12 mouse cellular contexts compared by ENCODE assay signal in genomic region chr9:52959668-52960067, GRCm38 (mm10).
DNase-seq lines count a peak whose midpoint lies in the region; ATAC-seq and TF ChIP-seq lines count a peak whose summit lies in the region.
"Had no signal": no experiment of that assay in that cellular context is flagged by ENCODE, and none has a peak within 500 bp of the region (broad histone marks: within the 10 kb centered on the region; RNA-seq: fewer than 3 reads in every experiment).

No protein-coding gene starts in this region.

- DNase-seq in forebrain, postnatal 0 days, result peak; percentile 38
- peak; percentile 25 to 30 for DNase-seq in layer of hippocampus, adult 2 months (ENCODE audit: low spot score in 2 of 2)
- DNase-seq in layer of hippocampus, postnatal 25 days (ENCODE audit: extremely low spot score in 1 of 2, low spot score in 1 of 2), result no peak
- DNase-seq in layer of hippocampus, adult 8-10 months (ENCODE audit: low spot score in 2 of 2), result peak; percentile 19 to 37
- peak; percentile 10 for DNase-seq in right cerebral cortex, postnatal 14 days
- DNase-seq: gastrocnemius, postnatal 25 days; kidney, adult 2 months; thymus, postnatal 14 days had no signal

- no peaks in the 10 kb centered on the region for H3K9me3 ChIP-seq in forebrain, postnatal 0 days (ENCODE audit: low read length)
- H3K9me3 ChIP-seq in forebrain, embryonic 12.5 days, result no peaks in the 10 kb centered on the region
- H3K9me3 ChIP-seq: limb, embryonic 10.5 days had no signal

- peak; percentile 14; the same call in 1 of the 2 replicates for ATAC-seq in forebrain, postnatal 0 days
- ATAC-seq in forebrain, embryonic 12.5 days (ENCODE audit: low FRiP score), result no peak
- no peak for ATAC-seq in erythroblast, adult 5-6 weeks (replicated peaks; ENCODE audit: low FRiP score, poor library complexity, severe bottlenecking)
- ATAC-seq in megakaryocyte-erythroid progenitor cell, adult 5-6 weeks (replicated peaks; ENCODE audit: low FRiP score, low TSS enrichment, poor library complexity, severe bottlenecking), result no peak

- H3K9ac ChIP-seq in forebrain, postnatal 0 days, result no peak overlapping the region
- H3K9ac ChIP-seq in forebrain, embryonic 12.5 days, result no peak overlapping the region

- H3K4me1 ChIP-seq in forebrain, postnatal 0 days (ENCODE audit: insufficient read depth), result no peaks in the 10 kb centered on the region
- H3K4me1 ChIP-seq in forebrain, embryonic 12.5 days, result no peaks in the 10 kb centered on the region
- H3K4me1 ChIP-seq: limb, embryonic 10.5 days had no signal

- no peaks in the 10 kb centered on the region for H3K27me3 ChIP-seq in forebrain, postnatal 0 days (ENCODE audit: insufficient read depth, low read length)
- H3K27me3 ChIP-seq in forebrain, embryonic 12.5 days, result no peaks in the 10 kb centered on the region

- no peak overlapping the region for H3K4me3 ChIP-seq in forebrain, postnatal 0 days (ENCODE audit: low read depth, low read length)
- H3K4me3 ChIP-seq in forebrain, embryonic 12.5 days (replicated peaks), result no peak overlapping the region
- no peak overlapping the region for H3K4me3 ChIP-seq in layer of hippocampus, adult 2 months
- H3K4me3 ChIP-seq: limb, embryonic 10.5 days had no signal

- no peaks in the 10 kb centered on the region for H3K36me3 ChIP-seq in forebrain, postnatal 0 days (ENCODE audit: insufficient read depth)
- no peaks in the 10 kb centered on the region for H3K36me3 ChIP-seq in forebrain, embryonic 12.5 days (replicated peaks)
- H3K36me3 ChIP-seq: limb, embryonic 10.5 days had no signal

- 48% methylated on average over 6 of the region's 6 CpGs for WGBS in forebrain, postnatal 0 days
- WGBS in forebrain, embryonic 12.5 days, result 89% methylated on average over 6 of the region's 6 CpGs

- no peak overlapping the region for H3K27ac ChIP-seq in forebrain, postnatal 0 days (ENCODE audit: low read depth, low read length)
- no peak overlapping the region for H3K27ac ChIP-seq in forebrain, embryonic 12.5 days
- peak overlapping the region; percentile 49; the same call in 1 of the 2 replicates for H3K27ac ChIP-seq in layer of hippocampus, adult 2 months
- H3K27ac ChIP-seq: limb, embryonic 10.5 days had no signal

- no peak overlapping the region for H3K4me2 ChIP-seq in forebrain, postnatal 0 days (ENCODE audit: low read depth)
- no peak overlapping the region for H3K4me2 ChIP-seq in forebrain, embryonic 12.5 days

- no peak for TF ChIP-seq CTCF in forebrain, postnatal 0 days (IDR thresholded peaks at IDR 0.05; ENCODE audit: low read depth)
- peak; percentile 49 for TF ChIP-seq CTCF in layer of hippocampus, adult 2 months (conservative IDR thresholded peaks at IDR 0.05)

Comparison
In these comparisons a context has a peak if more than half of its experiments do, and no peak if none do; other contexts are left out.
1. DNase-seq: peak in forebrain, postnatal 0 days (single experiment), layer of hippocampus, adult 2 months (2 of 2), layer of hippocampus, adult 8-10 months (2 of 2) and right cerebral cortex, postnatal 14 days (single experiment); none in layer of hippocampus, postnatal 25 days (0 of 2).